Mouse (Mus musculus) CH12.LX (cell line): ENCODE data around the gene Crtc3. TPM values are rescaled to one million over a fixed set of nuclear protein-coding genes. Genes with fewer than 3 reads are reported as not detected.

Source experiments
- DNase-seq: peaks from one replicate; pipeline ENCODE4 v3.0.0-alpha.2; 2013; ENCODE audit errors: extremely low read depth
- H3K27ac ChIP-seq: 2 replicates; pipeline ENCODE4 v1.5.1; 2012; ENCODE audit warnings: low read depth, mild to moderate bottlenecking, control low read depth, moderate library complexity; ENCODE audit not compliant: insufficient read depth
- H3K27me3 ChIP-seq: replicated peaks from 2 replicates; pipeline ENCODE3; 2012; ENCODE audit warnings: inconsistent platforms
- H3K36me3 ChIP-seq, 2 experiments: replicated peaks in 1 of 2; 2 replicates each; pipeline versions ENCODE3 to v1.6.1; 2012; ENCODE audit warnings: inconsistent platforms in 1 of 2, low read length in 1 of 2, mild to moderate bottlenecking in 1 of 2, mixed read lengths in 1 of 2, moderate library complexity in 1 of 2; ENCODE audit not compliant: control insufficient read depth in 1 of 2, insufficient read depth in 1 of 2
- H3K4me1 ChIP-seq, 2 experiments: 2 replicates each; pipeline ENCODE4 v1.6.1; 2012; ENCODE audit warnings: inconsistent platforms in 1 of 2, moderate library complexity in 1 of 2; ENCODE audit not compliant: insufficient read depth in 2 of 2, control insufficient read depth in 1 of 2
- H3K4me2 ChIP-seq: 2 replicates; pipeline ENCODE4 v1.6.1; 2012; ENCODE audit warnings: low read depth, mild to moderate bottlenecking, control low read depth; ENCODE audit not compliant: poor library complexity, insufficient read depth, severe bottlenecking
- H3K4me3 ChIP-seq, 3 experiments: fragments of 150-350 bp in 1 of 3; sonication (generic) in 1 of 3; replicated peaks in 1 of 3; 2 replicates each; pipeline versions ENCODE3 to v1.5.1; 2011 to 2012; ENCODE audit warnings: low read depth in 2 of 3, low read length in 2 of 3, mild to moderate bottlenecking in 2 of 3, moderate library complexity in 2 of 3, control low read depth in 1 of 3, improper control_type of control experiment in 1 of 3, inconsistent platforms in 1 of 3, mixed read lengths in 1 of 3; ENCODE audit not compliant: poor library complexity in 1 of 3
- H3K79me2 ChIP-seq: replicated peaks from 2 replicates; pipeline ENCODE4 v1.6.1; 2012; ENCODE audit warnings: mild to moderate bottlenecking, moderate library complexity; ENCODE audit not compliant: control insufficient read depth, poor library complexity, insufficient read depth, severe bottlenecking; ENCODE audit errors: extremely low read depth
- H3K9ac ChIP-seq: 2 replicates; pipeline ENCODE4 v1.6.1; 2012; ENCODE audit warnings: low read depth, mild to moderate bottlenecking, control low read depth, moderate library complexity; ENCODE audit not compliant: insufficient read depth
- H3K9me3 ChIP-seq: replicated peaks from 2 replicates; pipeline ENCODE3; 2012; ENCODE audit warnings: low read length, inconsistent platforms, mixed read lengths
- E2F4 ChIP-seq: IDR thresholded peaks from 2 replicates; pipeline ENCODE4 v1.6.1; 2011; ENCODE audit warnings: low read depth, low read length, improper control_type of control experiment; ENCODE audit not compliant: insufficient replicate concordance
- ETS1 ChIP-seq: conservative IDR thresholded peaks from 2 replicates; pipeline ENCODE4 v1.6.1; 2012; ENCODE audit warnings: low read depth, mild to moderate bottlenecking, inconsistent platforms, low read length, improper control_type of control experiment, moderate library complexity
- JUN ChIP-seq: IDR thresholded peaks from 2 replicates; pipeline ENCODE4 v1.6.1; 2011; ENCODE audit warnings: low read depth, mild to moderate bottlenecking, low read length, improper control_type of control experiment, moderate library complexity; ENCODE audit not compliant: insufficient read depth
- MAFK ChIP-seq: IDR thresholded peaks from 2 replicates; pipeline ENCODE4 v1.6.1; 2011; ENCODE audit warnings: low read length, improper control_type of control experiment; ENCODE audit not compliant: insufficient replicate concordance
- MAX ChIP-seq: IDR thresholded peaks from 2 replicates; pipeline ENCODE4 v1.6.1; 2011; ENCODE audit warnings: low read length, improper control_type of control experiment
- MEF2A ChIP-seq: IDR thresholded peaks from 2 replicates; pipeline ENCODE4 v1.6.1; 2014; ENCODE audit warnings: low read depth, mild to moderate bottlenecking, inconsistent platforms, low read length, improper control_type of control experiment, borderline replicate concordance
- MXI1 ChIP-seq: IDR thresholded peaks from 2 replicates; pipeline ENCODE4 v1.6.1; 2011; ENCODE audit warnings: mild to moderate bottlenecking, low read depth, low read length, improper control_type of control experiment
- MYC ChIP-seq: IDR thresholded peaks from 2 replicates; pipeline ENCODE4 v1.6.1; 2011; ENCODE audit warnings: low read depth, mild to moderate bottlenecking, improper control_type of control experiment, low read length
- NELFE ChIP-seq: IDR thresholded peaks from 2 replicates; pipeline ENCODE4 v1.6.1; 2011; ENCODE audit warnings: low read depth, low read length, improper control_type of control experiment
- POLR2A ChIP-seq: IDR thresholded peaks from 2 replicates; pipeline ENCODE4 v1.6.1; 2011; ENCODE audit warnings: low read depth, mild to moderate bottlenecking, improper control_type of control experiment, low read length
- RAD21 ChIP-seq: IDR thresholded peaks from 2 replicates; pipeline ENCODE4 v1.6.1; 2011; ENCODE audit warnings: low read depth, mild to moderate bottlenecking, low read length, improper control_type of control experiment, moderate library complexity
- RCOR1 ChIP-seq: conservative IDR thresholded peaks from 2 replicates; pipeline ENCODE4 v1.6.1; 2012; ENCODE audit warnings: low read depth, mild to moderate bottlenecking, inconsistent platforms, low read length, improper control_type of control experiment
- SIN3A ChIP-seq: IDR thresholded peaks from 2 replicates; pipeline ENCODE4 v1.6.1; 2012; ENCODE audit warnings: low read length, improper control_type of control experiment, inconsistent platforms
- SMC3 ChIP-seq: IDR thresholded peaks from 2 replicates; pipeline ENCODE4 v1.6.1; 2011; ENCODE audit warnings: low read depth, low read length, improper control_type of control experiment
- TBP ChIP-seq: conservative IDR thresholded peaks from 2 replicates; pipeline ENCODE4 v1.6.1; 2011; ENCODE audit warnings: low read depth, low read length, improper control_type of control experiment
- UBTF ChIP-seq: IDR thresholded peaks from 2 replicates; pipeline ENCODE4 v1.6.1; 2012; ENCODE audit warnings: low read depth, mild to moderate bottlenecking, inconsistent platforms, low read length, improper control_type of control experiment, moderate library complexity
- USF1 ChIP-seq: IDR thresholded peaks from 2 replicates; pipeline ENCODE4 v1.6.1; 2014; ENCODE audit warnings: low read depth, mild to moderate bottlenecking, inconsistent platforms, low read length, improper control_type of control experiment
- USF2 ChIP-seq: conservative IDR thresholded peaks from 2 replicates; pipeline ENCODE4 v1.6.1; 2011; ENCODE audit warnings: low read depth, low read length, improper control_type of control experiment
- ZC3H11A ChIP-seq: IDR thresholded peaks from 2 replicates; pipeline ENCODE4 v1.6.1; 2012; ENCODE audit warnings: low read depth, mild to moderate bottlenecking, inconsistent platforms, low read length, improper control_type of control experiment
- ZKSCAN1 ChIP-seq: IDR thresholded peaks from 2 replicates; pipeline ENCODE4 v1.6.1; 2012; ENCODE audit warnings: low read depth, inconsistent platforms, low read length, improper control_type of control experiment, borderline replicate concordance
- ZNF384 ChIP-seq: IDR thresholded peaks from 2 replicates; pipeline ENCODE4 v1.6.1; 2012; ENCODE audit warnings: low read depth, low read length, improper control_type of control experiment, inconsistent platforms
- dilution Hi-C: fragments of 300-500 bp; cut with MboI; formaldehyde crosslinking; loops from 2 replicates; pipeline ENCODE4 v1.14.3; 2020; ENCODE audit warnings: low sequenced_read_pairs; ENCODE audit not compliant: extremely low pct_unique_long_range_greater_than_20kb, extremely low pct_ligation_motif_present
- in situ Hi-C: fragments of 300-500 bp; cut with MboI; formaldehyde crosslinking; loops from 3 replicates; pipeline ENCODE4 v1.14.3; 2019; ENCODE audit warnings: low sequenced_read_pairs, low pct_ligation_motif_present, low pct_unique_long_range_greater_than_20kb, mixed read lengths
- polyA plus RNA-seq: library from polyadenylated mRNA; unstranded; fragments of >175 nt; gene quantifications from 2 replicates; pipeline ENCODE4 v1.2.1, GENCODE M21; 2012; ENCODE audit warnings: low read depth; ENCODE audit not compliant: insufficient read length
- total RNA-seq, 2 experiments: library from RNA; depleted of rRNA; stranded (reverse); fragments of 300-350 nt in 1 of 2; fragments of >200 nt in 1 of 2; gene quantifications; 2 replicates each; pipeline ENCODE4 v1.2.3; 2012 to 2014

Crtc3 gene
- total and polyA plus RNA-seq, 3 experiments: 1.2 to 9.1 (median 4.4) TPM

- Histone ChIP-seq H3K9ac (no peak overlapping the region), H3K27me3 (no peaks in the 10 kb centered on the region), H3K4me2 (no peak overlapping the region), H3K79me2 (no peaks in the 10 kb centered on the region), H3K36me3 (peaks cover 0 to 27% of the 10 kb centered on the region in 2 experiments), H3K9me3 (no peaks in the 10 kb centered on the region), H3K4me3 (no peak overlapping the region), H3K27ac (no peak overlapping the region), H3K4me1 (peaks cover 0 to 8% of the 10 kb centered on the region in 2 experiments; a peak in 2 of 4 replicates)
- in situ Hi-C loops: no loop called here
- no peak for DNase-seq
- dilution Hi-C loops: no loop called here
- TF ChIP-seq RCOR1 (no peak), MAX (no peak), MYC (no peak), MEF2A (no peak), ETS1 (no peak), SIN3A (no peak), ZNF384 (no peak), MXI1 (no peak), USF2 (no peak), NELFE (no peak), USF1 (no peak)
Observed at GRCm38 (mm10) chr7:80667190-80667589, 21.5 kb downstream of the Crtc3 start.

GRCm38 (mm10) chr7:80666198-80666915 is 22.3 kb downstream of the Crtc3 start:
- no peak overlapping the region for H3K4me2 ChIP-seq
- no peaks in the 10 kb centered on the region for H3K9me3 ChIP-seq
- no peak overlapping the region for H3K9ac ChIP-seq
- no peak overlapping the region for H3K4me3 ChIP-seq
- H3K36me3 ChIP-seq: peaks cover 0 to 23% of the 10 kb centered on the region in 2 experiments
- DNase-seq: no peak
- TF ChIP-seq MXI1 (no peak), MAFK (no peak), UBTF (no peak), SMC3 (no peak), TBP (no peak), MAX (no peak), E2F4 (no peak), ZC3H11A (no peak), JUN (no peak), ZKSCAN1 (no peak), RAD21 (no peak), POLR2A (no peak), MYC (no peak)
- H3K27me3 ChIP-seq: no peaks in the 10 kb centered on the region
- peaks cover 0 to 5% of the 10 kb centered on the region in 2 experiments; a peak in 2 of 4 replicates for H3K4me1 ChIP-seq
- in situ Hi-C loops: no loop called here
- dilution Hi-C loops: no loop called here
- no peak overlapping the region for H3K27ac ChIP-seq
- H3K79me2 ChIP-seq: no peaks in the 10 kb centered on the region
